Mouse (Mus musculus) lung, embryonic 16.5 days (tissue): ENCODE data around the gene Tmem14c. TPM values are rescaled to one million over a fixed set of nuclear protein-coding genes. Genes with fewer than 3 reads are reported as not detected.

ENCODE experiments used
- ATAC-seq: fragments of 200-750 bp; cut with Nextera tagmentation; 2 replicates; pipeline ENCODE4 v1.8.0; 2017; ENCODE audit warnings: low read depth, mild to moderate bottlenecking, moderate library complexity
- H3K27ac ChIP-seq: fragments of 300-500 bp; sonication (generic); 2 replicates; pipeline ENCODE4 v1.5.1; 2014; ENCODE audit warnings: mild to moderate bottlenecking, control low read depth, low read length
- H3K27me3 ChIP-seq: fragments of 300-500 bp; sonication (generic); 2 replicates; pipeline ENCODE4 v1.6.1; 2014; ENCODE audit warnings: low read depth, low read length, mixed read lengths; ENCODE audit not compliant: control insufficient read depth, insufficient read depth
- H3K36me3 ChIP-seq: fragments of 300-500 bp; sonication (generic); 2 replicates; pipeline ENCODE4 v1.6.1; 2014; ENCODE audit warnings: low read length; ENCODE audit not compliant: control insufficient read depth, insufficient read depth
- H3K4me1 ChIP-seq: fragments of 300-500 bp; sonication (generic); replicated peaks from 2 replicates; pipeline ENCODE4 v1.6.1; 2014; ENCODE audit warnings: low read length, mixed read lengths; ENCODE audit not compliant: control insufficient read depth, insufficient read depth
- H3K4me2 ChIP-seq: fragments of 300-500 bp; sonication (generic); 2 replicates; pipeline ENCODE4 v1.6.1; 2014; ENCODE audit warnings: low read depth, low read length, control low read depth
- H3K4me3 ChIP-seq: fragments of 300-500 bp; sonication (generic); 2 replicates; pipeline ENCODE4 v1.5.1; 2014; ENCODE audit warnings: mild to moderate bottlenecking, low read length, control low read depth
- H3K9ac ChIP-seq: fragments of 300-500 bp; sonication (generic); 2 replicates; pipeline ENCODE4 v1.6.1; 2014; ENCODE audit warnings: low read length, control low read depth
- H3K9me3 ChIP-seq: fragments of 300-500 bp; sonication (generic); 2 replicates; pipeline ENCODE4 v1.6.1; 2016; ENCODE audit warnings: low read length; ENCODE audit not compliant: control insufficient read depth
- WGBS: fragments of 180-500 bp; shearing (Covaris S2); extraction: QIAGEN DNeasy Blood & Tissue Kit; methylation state at CpG from one replicate; pipeline ENCODE4 v1.1.7; 2014; 5-methylcytosine and 5-hydroxymethylcytosine counted together
- polyA plus RNA-seq: library from polyadenylated mRNA; unstranded; fragments of >200 nt; fragmentation: Nextera tagmentation; extraction: Ambion mirVana; gene quantifications from 2 replicates; pipeline ENCODE4 v1.2.1, GENCODE M21; 2015

Gene Tmem14c
- polyA plus RNA-seq, 1 experiment from 2014 or later: 204 TPM

GRCm38 (mm10) chr13:41000926-41001639 lies 15.0 kb upstream of the Tmem14c start, which contains the start of gene Pak1ip1:
Pak1ip1 (plus strand) TSS chr13:41001023.
- H3K36me3 ChIP-seq: peaks cover 9% of the 10 kb centered on the region
- H3K27ac ChIP-seq: peak within 1 kb of the TSS; percentile 100
- H3K9ac ChIP-seq: peak within 1 kb of the TSS; percentile 85
- peak; percentile 97 for ATAC-seq
- no peaks in the 10 kb centered on the region for H3K27me3 ChIP-seq
- H3K4me1 ChIP-seq: peaks cover 7% of the 10 kb centered on the region
- no peaks in the 10 kb centered on the region for H3K9me3 ChIP-seq
- H3K4me2 ChIP-seq: peak within 1 kb of the TSS; percentile 87
- peak within 1 kb of the TSS; percentile 86 for H3K4me3 ChIP-seq
- under 1% methylated on average over 58 of the region's 58 CpGs for WGBS

GRCm38 (mm10) chr13:41002001-41002400 lies 14.1 kb upstream of the Tmem14c start:
- ATAC-seq: no peak
- Histone ChIP-seq H3K9me3 (no peaks in the 10 kb centered on the region), H3K4me2 (peak overlapping the region; percentile 49), H3K27ac (no peak overlapping the region), H3K36me3 (peaks cover 12% of the 10 kb centered on the region), H3K4me1 (peaks cover 7% of the 10 kb centered on the region), H3K27me3 (no peaks in the 10 kb centered on the region), H3K9ac (0 out of 2 replicates have a peak overlapping the region, but pooled peaks have one; percentile 19), H3K4me3 (peak overlapping the region; percentile 12)
- 77% methylated on average over 5 of the region's 5 CpGs for WGBS

- H3K4me2 ChIP-seq: no peak overlapping the region
- 93% methylated on average over 4 of the region's 4 CpGs for WGBS
- no peaks in the 10 kb centered on the region for H3K9me3 ChIP-seq
- peaks cover 44% of the 10 kb centered on the region for H3K36me3 ChIP-seq
- peaks cover 7% of the 10 kb centered on the region for H3K4me1 ChIP-seq
- no peak for ATAC-seq
- H3K9ac ChIP-seq: no peak overlapping the region
- no peaks in the 10 kb centered on the region for H3K27me3 ChIP-seq
- no peak overlapping the region for H3K4me3 ChIP-seq
- H3K27ac ChIP-seq: no peak overlapping the region
These were observed 9.8 kb upstream of the Tmem14c start for GRCm38 (mm10) chr13:41006244-41006643.

- H3K4me3 ChIP-seq: no peak overlapping the region
- no peak overlapping the region for H3K27ac ChIP-seq
- peaks cover 59% of the 10 kb centered on the region for H3K36me3 ChIP-seq
- H3K9me3 ChIP-seq: no peaks in the 10 kb centered on the region
- ATAC-seq: no peak
- WGBS: 94% methylated on average over 10 of the region's 10 CpGs
- H3K4me1 ChIP-seq: no peaks in the 10 kb centered on the region
- H3K27me3 ChIP-seq: no peaks in the 10 kb centered on the region
- H3K9ac ChIP-seq: no peak overlapping the region
- H3K4me2 ChIP-seq: no peak overlapping the region
These were observed 7.8 kb upstream of the Tmem14c start for GRCm38 (mm10) chr13:41008271-41008670.

GRCm38 (mm10) chr13:41008946-41009345 lies 7.1 kb upstream of the Tmem14c start:
- peaks cover 59% of the 10 kb centered on the region for H3K36me3 ChIP-seq
- no peak overlapping the region for H3K27ac ChIP-seq
- H3K9me3 ChIP-seq: no peaks in the 10 kb centered on the region
- no peak overlapping the region for H3K4me2 ChIP-seq
- no peaks in the 10 kb centered on the region for H3K4me1 ChIP-seq
- no peaks in the 10 kb centered on the region for H3K27me3 ChIP-seq
- no peak for ATAC-seq
- H3K4me3 ChIP-seq: no peak overlapping the region
- H3K9ac ChIP-seq: no peak overlapping the region
- 77% methylated on average over 8 of the region's 8 CpGs for WGBS

GRCm38 (mm10) chr13:41016797-41017405 lies 809 bp downstream of the Tmem14c start:
- H3K27ac ChIP-seq: peak overlapping the region; percentile 88; the same call in 1 of the 2 replicates
- H3K4me1 ChIP-seq: peaks cover 11% of the 10 kb centered on the region
- WGBS: 39% methylated on average over 12 of the region's 12 CpGs
- peak overlapping the region; percentile 75 for H3K4me3 ChIP-seq
- H3K27me3 ChIP-seq: no peaks in the 10 kb centered on the region
- H3K4me2 ChIP-seq: peak overlapping the region; percentile 75
- H3K9me3 ChIP-seq: no peaks in the 10 kb centered on the region
- peak; percentile 26 for ATAC-seq
- peak overlapping the region; percentile 79 for H3K9ac ChIP-seq
- H3K36me3 ChIP-seq: peaks cover 17% of the 10 kb centered on the region

- Histone ChIP-seq H3K4me2 (peak overlapping the region; percentile 75; the same call in 1 of the 2 replicates), H3K9me3 (no peaks in the 10 kb centered on the region), H3K27me3 (no peaks in the 10 kb centered on the region), H3K36me3 (peaks cover 9% of the 10 kb centered on the region), H3K4me3 (no peak overlapping the region), H3K9ac (no peak overlapping the region), H3K4me1 (peaks cover 11% of the 10 kb centered on the region), H3K27ac (no peak overlapping the region)
- WGBS: 71% methylated on average over 4 of the region's 4 CpGs
- no peak for ATAC-seq
These were observed 1.7 kb downstream of the Tmem14c start for GRCm38 (mm10) chr13:41017832-41018231.

- ATAC-seq: no peak
- H3K4me2 ChIP-seq: no peak overlapping the region
- no peak overlapping the region for H3K4me3 ChIP-seq
- peaks cover 11% of the 10 kb centered on the region for H3K4me1 ChIP-seq
- H3K36me3 ChIP-seq: peaks cover 5% of the 10 kb centered on the region
- no peaks in the 10 kb centered on the region for H3K27me3 ChIP-seq
- H3K27ac ChIP-seq: no peak overlapping the region
- H3K9me3 ChIP-seq: no peaks in the 10 kb centered on the region
- 90% methylated on average over 9 of the region's 9 CpGs for WGBS
- H3K9ac ChIP-seq: no peak overlapping the region
These were observed 2.1 kb downstream of the Tmem14c start for GRCm38 (mm10) chr13:41018236-41018635.

- ATAC-seq: no peak
- Histone ChIP-seq H3K36me3 (peaks cover 8% of the 10 kb centered on the region), H3K27me3 (no peaks in the 10 kb centered on the region), H3K4me2 (no peak overlapping the region), H3K27ac (no peak overlapping the region), H3K4me3 (no peak overlapping the region), H3K4me1 (peaks cover 11% of the 10 kb centered on the region), H3K9me3 (no peaks in the 10 kb centered on the region), H3K9ac (no peak overlapping the region)
- WGBS: 92% methylated on average over 13 of the region's 13 CpGs
These were observed 2.9 kb downstream of the Tmem14c start for GRCm38 (mm10) chr13:41018756-41019591.
